Mouse (Mus musculus) cerebellum, adult 2 months (tissue): ENCODE results near the gene Entpd2.

Experiments used
- CTCF ChIP-seq: fragments of 200-500 bp; IDR thresholded peaks from 2 replicates; pipeline ENCODE4 v1.5.1; 2011; ENCODE audit warnings: low read depth, mild to moderate bottlenecking, control low read depth, low read length, moderate library complexity, borderline replicate concordance; ENCODE audit not compliant: insufficient read depth
- POLR2A ChIP-seq: fragments of 200-500 bp; IDR thresholded peaks from 2 replicates; pipeline ENCODE4 v1.6.1; 2011; ENCODE audit warnings: low read length, control low read depth, borderline replicate concordance; ENCODE audit not compliant: insufficient read depth

GRCm38 (mm10) chr2:25371764-25372643 is 23.7 kb upstream of the Entpd2 start, which contains the start of gene Sapcd2:
- peak; percentile 19; the same call in 1 of the 2 replicates for TF ChIP-seq POLR2A
- no peak for TF ChIP-seq CTCF
